Mouse (Mus musculus): Measurements from ENCODE around the gene Sesn1.

DNA sequence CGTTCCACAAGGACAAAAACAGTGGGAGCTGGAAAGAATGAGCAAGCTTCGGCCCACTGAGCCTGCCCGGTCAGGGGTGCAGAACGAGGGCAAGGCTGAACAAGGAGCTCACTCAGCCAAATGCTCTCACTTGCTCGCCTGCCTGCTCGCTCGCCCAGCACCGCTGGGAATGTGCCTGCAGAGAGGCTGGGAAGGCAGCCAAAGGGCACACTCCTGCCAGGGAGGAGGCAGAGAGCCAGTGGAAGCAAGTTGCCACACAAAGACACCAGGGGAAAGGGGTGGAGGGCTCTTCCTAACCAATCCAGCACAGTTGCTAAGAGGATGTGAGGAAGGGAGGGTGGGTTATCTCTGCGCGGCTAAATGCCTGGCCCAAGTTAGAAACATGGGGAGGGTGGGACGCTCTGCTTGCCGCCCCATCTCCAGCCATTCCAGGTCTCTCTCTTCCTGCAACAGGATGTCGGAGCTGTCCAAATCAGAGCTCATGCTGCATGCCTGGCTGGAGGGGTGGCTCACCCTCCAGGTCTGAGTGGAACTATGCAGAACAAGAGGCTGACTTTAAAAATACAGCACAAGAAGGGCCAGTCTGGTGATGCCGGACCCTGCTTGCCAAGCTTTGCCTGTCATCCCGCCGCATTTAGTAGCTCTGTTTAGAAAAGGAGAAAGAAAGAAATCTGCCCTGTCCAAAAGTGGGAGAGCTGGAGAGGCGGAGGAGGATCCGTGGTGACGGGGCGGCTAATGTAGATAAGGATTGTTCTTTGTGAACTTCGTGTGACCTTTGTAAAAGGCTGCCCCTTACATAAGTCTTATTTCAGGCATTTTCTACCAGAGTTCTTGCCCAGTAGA lies 125.1 kb downstream of the Sesn1 start:
- TF ChIP-seq CTCF (IDR thresholded peaks at IDR 0.05; ENCODE audit: insufficient read depth, low read length) (no peak), POLR2A (IDR thresholded peaks at IDR 0.05; ENCODE audit: borderline replicate concordance, extremely low read depth, low read depth, low read length) (no peak)

Measured in lung, adult 2 months (tissue).